Mouse (Mus musculus): ENCODE measurements at regions not wholly inside any gene's neighbourhood (a gene's known extent, or its start where the extent isn't known, plus 50 kb on each side); places are given as distances from the start of the nearest gene placed in this dataset.
A peak's percentile ranks its signal among the peaks of the same experiment; 100 is the strongest.

GRCm38 (mm10) chr8:28284257-28284656, 836.8 kb downstream of the Poteg start:
- no peak overlapping the region for H3K27ac ChIP-seq
- intact Hi-C loops (cut with DNase I) = no loop called here
- H3K4me3 ChIP-seq = no peak overlapping the region
- no peak for DNase-seq
- no peak for TF ChIP-seq CTCF (IDR thresholded peaks at IDR 0.05)

- no peak for TF ChIP-seq CTCF (IDR thresholded peaks at IDR 0.05)
- H3K27ac ChIP-seq = no peak overlapping the region
- no peak for DNase-seq
These were observed 851.7 kb downstream of the Poteg start for GRCm38 (mm10) chr8:28298896-28299793.

GRCm38 (mm10) chr8:28317081-28317480, 869.6 kb downstream of the Poteg start:
- TF ChIP-seq CTCF (IDR thresholded peaks at IDR 0.05) = no peak
- Histone ChIP-seq H3K4me3 (no peak overlapping the region), H3K27ac (no peak overlapping the region)
- DNase-seq = no peak
- intact Hi-C loops (cut with DNase I) = no loop called here

More at GRCm38 (mm10) chr8:28298896-28299793, 851.7 kb downstream of the Poteg start:
- H3K4me3 ChIP-seq = peak overlapping the region; percentile 30
- intact Hi-C loops (cut with DNase I) = no loop called here

GRCm38 (mm10) chr8:28333388-28333787, 885.9 kb downstream of the Poteg start:
- H3K27ac ChIP-seq = no peak overlapping the region
- H3K4me3 ChIP-seq = no peak overlapping the region
- no peak for TF ChIP-seq CTCF (IDR thresholded peaks at IDR 0.05)
- no peak for DNase-seq
- intact Hi-C loops (cut with DNase I) = no loop called here

GRCm38 (mm10) chr8:28337484-28337883, 890.0 kb downstream of the Poteg start:
- no peak for TF ChIP-seq CTCF (IDR thresholded peaks at IDR 0.05)
- no peak overlapping the region for H3K4me3 ChIP-seq
- intact Hi-C loops (cut with DNase I) = no loop called here
- H3K27ac ChIP-seq = no peak overlapping the region
- DNase-seq = no peak

GRCm38 (mm10) chr8:28341236-28341635, 893.8 kb downstream of the Poteg start:
- Histone ChIP-seq H3K4me3 (no peak overlapping the region), H3K27ac (no peak overlapping the region)
- TF ChIP-seq CTCF (IDR thresholded peaks at IDR 0.05) = no peak
- intact Hi-C loops (cut with DNase I) = no loop called here
- no peak for DNase-seq

- H3K27ac ChIP-seq = no peak overlapping the region
- DNase-seq = no peak
- no peak for TF ChIP-seq CTCF (IDR thresholded peaks at IDR 0.05)
- no peak overlapping the region for H3K4me3 ChIP-seq
- intact Hi-C loops (cut with DNase I) = no loop called here
These were observed 919.0 kb downstream of the Poteg start for GRCm38 (mm10) chr8:28366470-28366869.

- no peak for TF ChIP-seq CTCF (IDR thresholded peaks at IDR 0.05)
- Histone ChIP-seq H3K4me3 (no peak overlapping the region), H3K27ac (no peak overlapping the region)
- intact Hi-C loops (cut with DNase I) = no loop called here
- DNase-seq = no peak
These were observed 919.9 kb downstream of the Poteg start for GRCm38 (mm10) chr8:28367361-28367760.

- no peak overlapping the region for H3K4me3 ChIP-seq
- intact Hi-C loops (cut with DNase I) = no loop called here
- TF ChIP-seq CTCF (IDR thresholded peaks at IDR 0.05) = no peak
- no peak for DNase-seq
- H3K27ac ChIP-seq = no peak overlapping the region
These were observed 924.3 kb downstream of the Poteg start for GRCm38 (mm10) chr8:28371752-28372151.

GRCm38 (mm10) chr8:28400141-28400540, 952.7 kb downstream of the Poteg start:
- H3K4me3 ChIP-seq = no peak overlapping the region
- TF ChIP-seq CTCF (IDR thresholded peaks at IDR 0.05) = no peak
- no peak for DNase-seq
- intact Hi-C loops (cut with DNase I) = no loop called here
- no peak overlapping the region for H3K27ac ChIP-seq

GRCm38 (mm10) chr8:28427544-28428135, 980.2 kb downstream of the Poteg start:
- no peak for TF ChIP-seq CTCF (IDR thresholded peaks at IDR 0.05)
- Histone ChIP-seq H3K4me3 (no peak overlapping the region), H3K27ac (no peak overlapping the region)
- intact Hi-C loops (cut with DNase I) = no loop called here
- DNase-seq = no peak

GRCm38 (mm10) chr8:28473190-28473589, 1025.7 kb downstream of the Poteg start:
- intact Hi-C loops (cut with DNase I) = no loop called here
- Histone ChIP-seq H3K4me3 (no peak overlapping the region), H3K27ac (no peak overlapping the region)
- DNase-seq = no peak
- TF ChIP-seq CTCF (IDR thresholded peaks at IDR 0.05) = no peak

GRCm38 (mm10) chr8:28487913-28488312, 1040.4 kb downstream of the Poteg start:
- DNase-seq = no peak
- no peak overlapping the region for H3K27ac ChIP-seq
- no peak for TF ChIP-seq CTCF (IDR thresholded peaks at IDR 0.05)
- no peak overlapping the region for H3K4me3 ChIP-seq
- intact Hi-C loops (cut with DNase I) = no loop called here

All from gastrocnemius, adult 2 months (tissue).